Mouse (Mus musculus): ENCODE measurements at regions not wholly inside any gene's neighbourhood (a gene's known extent, or its start where the extent isn't known, plus 50 kb on each side); places are given as distances from the start of the nearest gene placed in this dataset.

GRCm38 (mm10) chr16:24093624-24094023 lies 105.0 kb upstream of the Bcl6 start:
- no peak for DNase-seq (ENCODE audit: low spot score in 2 of 2)

DNA sequence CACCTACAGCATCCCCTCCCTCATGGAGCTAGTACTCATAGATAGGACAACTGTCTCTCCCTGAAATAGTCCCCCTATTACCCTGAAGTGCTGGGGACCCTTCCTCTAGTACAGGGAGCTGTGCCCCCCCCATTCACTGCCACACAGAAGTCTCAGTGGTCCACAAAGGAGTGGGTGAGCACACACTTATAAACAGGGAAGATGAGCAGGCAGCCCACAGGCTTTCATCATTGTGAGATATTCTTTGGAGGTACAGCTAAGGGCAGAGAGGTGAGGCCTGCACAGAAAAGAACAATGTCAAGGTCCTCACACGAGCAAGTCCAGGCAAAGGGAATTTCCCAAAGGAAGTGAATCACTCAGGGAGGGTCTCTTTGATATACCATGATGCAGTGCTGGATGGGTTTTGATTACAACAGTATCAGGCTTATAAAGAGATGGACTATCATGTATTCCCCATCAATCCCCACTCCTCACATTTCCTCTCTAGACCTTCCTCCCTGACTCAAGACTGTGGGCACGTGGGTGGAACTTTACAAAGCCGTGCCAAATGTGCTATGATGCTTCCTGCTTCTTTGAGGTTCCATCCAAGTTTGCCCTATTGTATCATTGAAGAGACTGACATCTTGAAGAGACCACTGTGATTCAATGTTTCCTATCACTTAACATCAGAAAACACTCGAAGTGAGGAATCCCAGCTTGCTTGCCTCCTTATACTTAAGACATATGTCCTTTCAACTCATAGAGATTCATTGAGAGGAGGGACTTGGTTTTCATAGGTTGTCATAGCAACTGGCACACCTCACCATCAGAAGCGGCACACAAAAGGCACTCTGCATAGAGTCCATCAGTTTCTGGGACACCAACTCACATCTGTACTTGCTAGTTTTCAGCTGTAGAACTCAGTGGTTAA lies 104.2 kb upstream of the Bcl6 start:
- DNase-seq (ENCODE audit: low spot score in 2 of 2) = no peak

DNA sequence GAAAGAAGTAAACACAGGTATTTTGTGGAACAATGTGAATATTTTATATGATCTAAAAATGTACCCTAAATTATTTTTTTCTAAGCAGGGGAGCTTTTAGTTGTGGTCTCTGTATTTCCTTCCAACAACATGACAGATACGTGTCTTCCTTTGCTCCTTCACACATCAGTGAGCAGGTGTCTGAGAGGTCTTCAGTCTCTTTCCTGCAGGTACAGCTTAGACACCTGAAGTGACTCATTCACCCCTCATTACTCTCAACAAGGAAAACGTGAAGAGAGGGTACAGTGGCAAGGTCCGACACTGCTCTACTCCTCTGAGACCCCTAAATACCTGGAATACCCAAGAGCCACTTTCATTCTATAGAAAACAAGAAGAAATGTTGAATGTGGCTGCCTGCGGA lies 103.5 kb upstream of the Bcl6 start:
- no peak for DNase-seq (ENCODE audit: low spot score in 2 of 2)

- no peak for DNase-seq (ENCODE audit: low spot score in 2 of 2)
Observed at GRCm38 (mm10) chr16:24090981-24091380, 102.3 kb upstream of the Bcl6 start.

DNA sequence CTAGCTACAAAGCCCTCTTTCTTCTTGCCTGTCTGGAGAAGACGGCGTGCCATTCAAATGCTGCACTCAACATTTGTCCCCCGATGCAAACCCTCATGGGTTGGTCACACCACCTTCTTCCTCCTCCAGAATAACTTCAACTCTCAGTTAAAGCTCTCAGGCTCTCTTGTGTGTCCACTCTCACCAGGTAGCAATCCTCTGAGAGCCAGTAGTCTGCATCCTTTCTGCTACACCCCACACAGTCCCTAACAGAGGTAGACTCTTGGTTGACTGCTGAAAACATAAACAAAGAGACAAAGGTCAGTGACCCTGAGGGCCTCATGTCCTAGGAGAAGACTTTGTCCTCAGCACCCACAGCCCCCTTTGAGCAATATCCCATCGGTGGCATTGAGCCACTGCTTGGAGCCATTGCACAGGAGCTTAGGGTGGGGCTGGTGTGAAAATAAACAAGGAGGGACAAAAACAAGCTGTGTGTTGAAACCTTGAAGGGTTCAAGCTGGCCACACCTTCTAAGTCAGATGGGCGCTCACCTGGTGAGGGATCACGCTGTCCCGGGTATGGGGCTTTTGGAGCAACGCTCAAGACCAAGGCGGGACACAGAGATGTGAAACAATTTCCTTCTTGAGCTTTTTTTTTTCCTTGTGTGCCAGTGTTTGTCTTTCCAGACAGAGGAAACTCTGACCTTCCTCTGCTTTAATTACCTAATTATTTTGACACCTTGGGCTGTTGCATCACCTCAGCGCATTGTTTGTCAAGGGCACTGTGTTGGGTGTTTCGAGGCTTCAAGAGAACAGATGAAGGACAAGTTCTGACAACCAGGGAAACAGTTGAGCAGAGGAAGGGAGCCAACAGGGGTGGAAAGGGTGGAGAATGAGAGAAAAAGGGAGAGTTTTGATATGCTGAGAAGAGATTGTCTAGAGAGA lies 101.4 kb upstream of the Bcl6 start:
- no peak for DNase-seq (ENCODE audit: low spot score in 2 of 2)

DNA sequence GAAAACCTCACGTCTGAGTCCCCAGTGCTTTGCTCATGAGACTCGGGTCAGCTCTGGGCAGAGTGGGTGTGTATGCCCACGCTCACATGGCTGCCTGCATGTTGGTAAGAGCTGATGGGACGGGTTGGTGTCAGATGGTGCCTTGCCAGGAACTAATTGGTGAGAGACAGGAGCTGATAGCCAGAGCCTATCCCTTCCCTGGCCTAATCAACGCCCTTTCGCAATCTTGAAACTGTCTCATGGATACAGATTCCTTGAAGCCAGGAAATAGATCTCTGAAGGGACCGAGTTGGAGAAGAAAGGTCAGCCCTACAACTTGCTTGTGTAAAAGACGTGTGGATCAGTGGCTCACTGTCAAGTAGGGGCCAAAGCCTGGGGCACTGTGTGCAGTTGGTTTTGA lies 95.3 kb upstream of the Bcl6 start:
- DNase-seq (ENCODE audit: low spot score in 2 of 2) = no peak

- DNase-seq (ENCODE audit: low spot score in 2 of 2) = no peak
Observed at GRCm38 (mm10) chr16:24080471-24080870, 91.8 kb upstream of the Bcl6 start.

- no peak for DNase-seq (ENCODE audit: low spot score in 2 of 2)
Observed at GRCm38 (mm10) chr16:24078622-24079021, 90.0 kb upstream of the Bcl6 start.

GRCm38 (mm10) chr16:24077428-24077827 lies 88.8 kb upstream of the Bcl6 start:
- DNase-seq (ENCODE audit: low spot score in 2 of 2) = no peak

- no peak for DNase-seq (ENCODE audit: low spot score in 2 of 2)
Observed at GRCm38 (mm10) chr16:24076799-24077136, 88.1 kb upstream of the Bcl6 start.

DNA sequence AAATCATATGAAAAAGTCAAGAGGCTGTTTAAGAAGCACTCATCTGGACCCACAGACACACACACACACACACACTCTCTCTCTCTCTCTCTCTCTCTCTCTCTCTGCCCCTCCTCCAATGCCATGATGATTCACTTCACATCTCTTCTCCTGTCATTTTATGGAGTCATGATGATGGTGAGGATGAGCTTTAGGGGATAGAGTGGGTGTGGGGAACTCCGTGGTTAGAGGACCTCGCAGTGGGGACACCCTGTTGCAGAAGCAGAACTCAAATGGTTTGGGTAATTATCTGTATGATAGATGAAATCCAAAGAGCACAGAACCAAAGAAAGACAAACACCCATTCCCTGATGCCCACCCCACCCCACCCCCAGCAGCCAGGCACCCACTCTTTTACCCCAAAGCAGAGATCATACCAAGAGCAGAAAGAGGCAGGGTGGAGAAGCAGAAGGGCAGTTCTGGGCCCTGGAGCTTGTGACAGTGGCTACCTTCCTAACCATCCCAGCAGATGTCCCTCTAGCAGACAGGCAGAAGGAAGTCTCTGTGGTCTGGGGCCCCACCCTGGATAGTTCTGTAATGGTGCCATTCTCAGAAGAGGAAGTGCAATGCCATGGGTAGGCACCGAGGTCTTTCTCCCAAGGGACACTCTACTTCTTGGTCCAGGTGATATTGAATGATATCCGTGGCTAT lies 87.6 kb upstream of the Bcl6 start:
- DNase-seq (ENCODE audit: low spot score in 2 of 2) = no peak

GRCm38 (mm10) chr16:24073613-24074244 lies 85.1 kb upstream of the Bcl6 start:
- no peak for DNase-seq (ENCODE audit: low spot score in 2 of 2)

GRCm38 (mm10) chr16:24073065-24073464 lies 84.4 kb upstream of the Bcl6 start:
- no peak for DNase-seq (ENCODE audit: low spot score in 2 of 2)

GRCm38 (mm10) chr16:24069411-24069810 lies 80.8 kb upstream of the Bcl6 start:
- no peak for DNase-seq (ENCODE audit: low spot score in 2 of 2)

- no peak for DNase-seq (ENCODE audit: low spot score in 2 of 2)
Observed at GRCm38 (mm10) chr16:24068250-24068813, 79.7 kb upstream of the Bcl6 start.

DNA sequence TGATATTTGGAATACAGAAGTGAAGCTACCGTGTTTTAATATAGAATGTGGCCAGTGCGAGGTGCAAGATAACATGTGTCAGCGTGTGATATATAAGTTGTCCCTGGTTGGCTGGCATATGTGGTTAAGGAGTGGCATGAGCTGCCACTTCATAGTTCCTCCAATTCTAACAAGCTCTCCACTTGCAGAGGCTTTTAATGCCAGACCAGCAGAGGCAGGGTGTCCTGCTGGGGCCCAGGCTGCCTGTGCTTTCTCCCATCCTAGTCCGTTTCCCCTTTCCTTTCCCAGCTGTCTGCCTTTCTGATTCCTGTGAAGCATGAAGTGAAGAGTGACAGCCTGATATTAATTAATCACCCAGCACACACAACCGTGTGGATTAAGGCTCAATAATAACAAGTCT lies 73.7 kb upstream of the Bcl6 start:
- no peak for DNase-seq (ENCODE audit: low spot score in 2 of 2)

DNA sequence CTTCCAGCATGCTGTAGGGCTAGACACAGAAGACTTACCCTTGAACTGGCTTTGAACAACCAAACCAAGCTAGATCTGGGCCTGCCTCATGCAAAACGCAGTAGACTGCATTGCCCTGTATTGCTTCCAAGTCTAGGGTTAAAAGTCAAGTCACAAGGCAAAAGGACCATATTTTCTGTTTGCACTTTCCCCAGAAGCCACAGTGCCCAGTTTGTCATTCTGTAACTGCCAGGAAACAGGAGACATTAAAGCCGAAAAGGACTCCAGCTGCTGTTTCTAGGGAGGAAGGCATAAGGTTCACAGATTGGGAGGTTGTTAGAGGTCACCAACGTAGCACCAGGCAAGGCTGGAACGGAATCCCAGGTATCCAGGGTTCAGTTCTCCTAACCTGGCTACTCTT lies 72.8 kb upstream of the Bcl6 start:
- no peak for DNase-seq (ENCODE audit: low spot score in 2 of 2)

GRCm38 (mm10) chr16:24059090-24059600 lies 70.5 kb upstream of the Bcl6 start:
- no peak for DNase-seq (ENCODE audit: low spot score in 2 of 2)

DNA sequence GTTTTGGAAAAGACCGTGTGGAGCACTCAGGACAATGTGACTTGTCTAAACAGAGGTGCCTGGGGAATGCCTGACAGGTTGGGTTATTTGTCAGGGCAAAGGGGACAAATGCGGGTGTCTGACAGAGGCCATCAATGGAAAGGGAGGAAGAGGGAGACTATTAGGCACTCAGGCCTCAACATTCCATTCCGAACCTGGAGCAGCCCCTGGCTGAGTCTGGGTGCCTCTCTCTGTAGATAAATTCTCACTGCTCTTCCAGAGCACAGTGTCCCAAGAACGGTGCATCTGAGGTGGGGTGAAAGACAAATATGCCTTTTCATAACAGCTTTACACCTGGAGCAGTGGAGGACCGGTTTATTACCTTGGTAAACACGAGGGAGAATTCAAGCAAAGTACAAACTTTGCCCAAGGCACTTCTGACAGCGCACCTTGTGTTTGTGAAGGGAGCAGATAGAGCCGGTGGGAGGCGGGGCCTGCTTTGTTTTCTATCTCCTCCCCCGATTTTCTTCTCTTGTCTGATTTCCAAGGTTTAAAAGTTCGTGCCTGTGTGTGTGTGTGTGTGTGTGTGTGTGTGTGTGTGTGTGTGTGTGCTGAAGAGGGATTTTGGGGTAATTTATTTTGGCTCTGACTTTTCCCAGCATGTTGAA lies 68.4 kb upstream of the Bcl6 start:
- DNase-seq (ENCODE audit: low spot score in 2 of 2) = no peak

- no peak for DNase-seq (ENCODE audit: low spot score in 2 of 2)
Observed at GRCm38 (mm10) chr16:24056123-24056884, 67.7 kb upstream of the Bcl6 start.
